Mouse (Mus musculus): ENCODE results near the gene 9830107B12Rik.

- TF ChIP-seq CTCF (IDR thresholded peaks at IDR 0.05): no peak
- TF ChIP-seq EP300 (IDR thresholded peaks at IDR 0.05): no peak
These were observed 65.4 kb downstream of the 9830107B12Rik start for GRCm38 (mm10) chr17:48080626-48081025.

All from lung, postnatal 0 days (tissue).